Mouse (Mus musculus) urinary bladder, adult 2 months (tissue): ENCODE results near the gene Cers3. TPM values are rescaled to one million over a fixed set of nuclear protein-coding genes. Genes with fewer than 3 reads are reported as not detected.

ENCODE experiments used
- DNase-seq: peaks from one replicate; pipeline ENCODE4 v3.0.0; 2022; ENCODE audit warnings: low spot score
- polyA plus RNA-seq: library from polyadenylated mRNA; depleted of rRNA; stranded (reverse); fragments of >200 nt; gene quantifications from 2 replicates; pipeline ENCODE4 v1.2.3, GENCODE M21; 2012; rRNA removed

The Cers3 gene
- polyA plus RNA-seq, 1 experiment = 50.1 TPM

DNA sequence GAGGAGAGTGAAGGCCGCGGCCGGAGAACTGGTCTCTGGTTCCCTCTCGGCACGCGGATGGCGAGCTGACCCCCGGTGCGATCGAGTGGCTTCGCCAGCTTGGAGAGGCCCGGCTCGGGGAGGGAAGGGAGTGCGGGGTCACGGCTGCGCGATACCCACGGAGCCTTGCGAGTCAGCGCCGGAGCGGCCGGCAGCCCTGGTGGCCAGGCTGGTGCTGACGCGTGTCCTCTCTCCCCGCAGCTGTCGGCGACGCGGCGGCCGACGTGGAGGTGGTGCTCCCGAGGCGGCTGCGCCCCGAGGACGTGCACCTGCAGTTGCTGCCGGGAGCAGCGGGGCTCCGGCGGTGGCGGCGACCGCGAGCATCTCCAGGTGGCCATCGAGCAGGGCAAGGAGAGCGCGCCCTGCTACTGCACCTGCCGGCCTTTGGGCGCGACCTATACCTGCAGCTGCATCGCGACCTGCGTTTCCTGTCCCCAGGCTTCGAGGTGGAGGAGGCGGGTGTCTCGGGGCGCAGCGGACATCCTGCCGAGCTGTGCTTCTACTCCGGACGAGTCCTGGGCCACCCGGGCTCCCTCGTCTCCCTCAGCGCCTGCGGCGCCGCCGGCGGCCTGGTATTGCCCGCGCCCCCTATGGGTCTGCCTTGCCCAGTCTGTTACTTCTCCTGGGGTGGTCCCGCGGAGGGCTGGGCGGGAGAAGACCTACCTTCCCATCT, 96.9 kb downstream of the Cers3 start:
- peak; percentile 47 for DNase-seq

- no peak for DNase-seq
Measured at GRCm38 (mm10) chr7:66841165-66841564, 97.9 kb downstream of the Cers3 start.

GRCm38 (mm10) chr7:66842021-66842420, 98.7 kb downstream of the Cers3 start:
- DNase-seq = peak; percentile 61

DNA sequence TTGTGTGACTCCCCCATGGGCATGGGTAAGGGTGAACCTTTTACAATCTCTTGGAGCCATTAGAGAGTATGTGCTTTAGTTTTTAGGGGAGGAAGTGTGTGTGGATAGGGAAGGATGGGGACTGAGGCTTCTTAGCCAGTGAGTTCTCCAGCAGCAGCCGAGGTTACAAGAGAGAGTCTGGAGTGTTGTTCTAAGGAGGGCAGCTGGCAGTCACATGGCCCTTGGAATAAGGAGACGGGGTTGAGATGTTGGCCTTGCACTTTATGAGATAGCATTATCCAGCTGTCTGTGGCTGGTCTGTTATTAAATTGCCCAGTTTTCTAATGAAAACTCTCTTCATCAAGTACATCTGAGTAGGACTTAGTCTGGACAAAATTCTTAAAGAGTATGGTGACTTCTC, 100.5 kb downstream of the Cers3 start:
- DNase-seq = no peak

GRCm38 (mm10) chr7:66846582-66846981, 103.3 kb downstream of the Cers3 start:
- DNase-seq = no peak

GRCm38 (mm10) chr7:66847299-66847698, 104.0 kb downstream of the Cers3 start:
- DNase-seq = no peak

DNA sequence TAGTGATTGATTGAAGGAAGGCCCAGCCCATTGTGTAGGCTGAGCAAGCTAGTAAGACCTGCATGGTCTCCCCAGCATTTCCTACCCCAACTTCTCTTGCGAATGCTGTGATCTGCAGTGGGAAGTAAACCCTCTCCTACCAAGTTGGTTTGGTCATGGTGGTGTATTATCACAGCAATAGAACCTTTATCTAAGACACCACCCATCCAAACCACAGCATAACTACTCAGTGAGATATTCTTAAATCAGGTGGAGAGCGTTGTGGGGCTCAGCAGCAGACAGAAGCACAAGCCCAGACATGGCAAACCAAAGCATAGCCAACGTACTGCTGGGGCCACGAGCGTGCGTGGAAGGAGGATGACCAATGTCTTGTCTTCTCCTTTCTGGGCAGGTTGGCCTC, 106.0 kb downstream of the Cers3 start:
- no peak for DNase-seq

DNA sequence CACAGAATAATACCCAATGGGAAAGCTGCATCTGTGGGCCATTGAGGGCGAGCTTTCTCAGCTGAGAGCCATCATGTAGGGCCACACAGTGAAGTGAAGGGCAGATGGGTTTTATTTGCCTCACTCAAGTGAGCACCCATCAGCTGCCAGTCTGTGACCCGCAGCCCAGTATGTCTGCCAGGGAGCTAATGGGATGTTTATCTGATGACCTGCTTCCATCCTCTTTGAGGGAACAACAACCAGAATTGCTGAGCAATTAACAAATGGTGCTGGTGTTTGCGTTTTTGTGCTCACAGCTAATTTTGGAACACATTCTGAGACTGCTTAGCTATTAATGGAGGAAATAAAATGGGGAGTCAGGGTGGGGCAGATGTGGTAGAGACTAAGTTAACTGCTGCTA, 108.9 kb downstream of the Cers3 start:
- DNase-seq = no peak

DNA sequence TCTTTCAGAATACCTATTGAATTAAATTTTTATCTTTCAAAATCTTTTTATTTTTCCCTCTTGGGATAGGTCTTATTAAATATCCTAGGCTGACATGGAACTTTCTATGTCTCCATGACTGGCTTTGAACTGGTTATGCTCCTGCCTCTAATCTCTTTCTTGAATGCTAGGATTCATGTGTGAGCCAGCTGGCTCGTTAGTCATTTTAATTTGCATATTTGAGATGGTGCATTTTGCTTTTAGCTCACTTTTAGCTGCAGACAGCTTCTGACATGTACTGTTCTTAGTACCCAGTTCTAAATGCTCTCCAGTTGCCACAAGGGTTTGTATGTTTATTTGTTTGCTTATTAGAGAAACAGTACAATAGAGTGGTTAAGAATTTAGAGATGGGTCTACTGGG, 114.3 kb downstream of the Cers3 start:
- DNase-seq = no peak

DNA sequence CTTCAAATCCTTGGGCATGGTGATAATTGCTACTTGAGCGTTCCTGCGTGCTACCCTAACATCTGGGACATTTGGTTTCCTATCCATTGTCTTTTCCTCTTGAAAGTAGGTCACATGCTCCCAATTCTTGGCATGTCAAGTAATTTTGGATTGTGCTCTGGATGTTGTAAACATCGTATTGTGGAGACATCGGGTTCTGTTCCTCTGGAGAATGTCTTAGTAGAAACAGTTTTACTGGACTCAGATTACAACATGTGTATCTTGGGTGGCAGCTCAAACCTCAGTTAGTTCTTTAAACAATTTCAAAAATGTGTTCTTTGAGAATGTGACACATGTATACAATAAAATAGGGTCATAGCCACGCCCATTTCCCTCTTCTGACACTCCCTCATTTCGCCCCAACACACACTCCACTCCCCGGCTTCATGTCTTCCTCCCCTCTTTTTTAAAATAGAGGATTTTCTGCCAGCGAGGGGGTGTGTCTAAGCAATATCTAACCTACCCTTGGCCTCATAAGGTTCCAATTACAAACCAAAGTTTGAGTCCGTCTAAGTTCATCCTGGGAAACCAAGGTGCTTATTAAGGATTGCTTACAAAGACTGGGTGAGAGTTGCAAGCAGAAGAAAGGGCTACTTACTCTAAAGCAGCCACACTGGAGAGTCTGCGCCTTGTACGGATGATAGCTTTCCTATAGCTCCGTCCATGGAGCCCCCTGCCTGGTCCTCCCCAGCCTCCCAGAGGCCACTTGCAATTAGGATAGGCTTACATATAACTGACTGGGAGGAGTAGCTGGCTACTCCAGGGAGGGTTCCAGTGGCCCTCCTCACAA, 115.2 kb downstream of the Cers3 start:
- DNase-seq = no peak

DNA sequence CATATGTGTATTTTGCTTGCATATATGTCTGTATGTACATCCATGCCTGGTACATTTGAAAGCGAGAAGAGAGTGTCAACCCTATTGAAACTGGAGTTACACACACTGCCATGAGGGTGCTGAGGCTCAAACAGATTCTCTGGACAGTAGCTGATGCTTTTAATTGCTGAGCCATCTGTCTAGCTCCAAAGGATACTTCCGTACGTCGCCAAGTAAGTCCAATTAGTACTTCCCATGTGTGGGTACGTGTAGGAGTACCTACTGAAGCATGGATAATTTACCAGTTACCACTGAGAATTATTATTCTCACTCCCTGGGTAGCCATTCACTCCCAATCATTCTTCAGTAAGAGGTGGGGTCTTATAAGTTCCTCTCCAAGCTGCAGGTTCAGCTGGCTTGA, 115.9 kb downstream of the Cers3 start:
- no peak for DNase-seq

- no peak for DNase-seq
Measured at GRCm38 (mm10) chr7:66866944-66867718, 123.8 kb downstream of the Cers3 start.

- DNase-seq = no peak
Measured at GRCm38 (mm10) chr7:66867719-66868501, 124.6 kb downstream of the Cers3 start.

DNA sequence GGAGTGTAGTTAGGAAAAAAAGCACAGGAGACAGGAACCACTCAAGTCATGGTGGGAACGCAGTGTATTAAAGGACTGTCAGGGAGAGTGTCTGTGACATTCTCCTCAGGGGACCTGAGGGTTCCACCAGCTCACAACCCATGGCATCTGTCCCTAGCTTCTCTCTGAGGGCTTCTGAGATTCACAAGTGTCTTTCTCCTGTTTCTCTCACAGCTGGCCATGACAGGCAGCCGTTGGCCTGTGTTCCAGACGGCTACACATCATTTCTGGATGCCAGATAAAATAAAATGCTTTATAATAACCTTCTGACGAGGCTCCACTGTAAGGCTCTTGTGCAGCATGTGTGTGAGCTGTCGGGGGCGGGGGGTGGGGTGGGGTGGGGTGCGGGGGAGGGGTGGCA, 128.2 kb downstream of the Cers3 start:
- no peak for DNase-seq

GRCm38 (mm10) chr7:66871940-66872511, 128.7 kb downstream of the Cers3 start:
- no peak for DNase-seq

- no peak for DNase-seq
Measured at GRCm38 (mm10) chr7:66873235-66873634, 129.9 kb downstream of the Cers3 start.

Other genes starting within 250 kb of the Cers3 start
- 8.0 and 9.3 TPM in 2 replicates for gene Asb7, start 53.9 kb upstream of the Cers3 start, polyA plus RNA-seq
- gene Lins1, start 53.6 kb upstream of the Cers3 start, polyA plus RNA-seq = 11.0 and 11.9 TPM in 2 replicates
- gene Adamts17, start 96.2 kb downstream of the Cers3 start, polyA plus RNA-seq = 2.1 and 3.7 TPM in 2 replicates